Mouse (Mus musculus) lung, embryonic 14.5 days (tissue): ENCODE measurements around the gene Tap1. TPM values are rescaled to one million over a fixed set of nuclear protein-coding genes. Genes with fewer than 3 reads are reported as not detected.

Source experiments
- ATAC-seq: fragments of 200-750 bp; cut with Nextera tagmentation; 2 replicates; pipeline ENCODE4 v1.8.0; 2017; ENCODE audit warnings: mild to moderate bottlenecking, moderate TSS enrichment, moderate library complexity; ENCODE audit not compliant: insufficient read depth
- DNase-seq: peaks from one replicate; pipeline ENCODE4 v3.0.0-alpha.2; 2015
- H3K27ac ChIP-seq: fragments of 300-500 bp; sonication (generic); 2 replicates; pipeline ENCODE4 v1.5.1; 2014; ENCODE audit warnings: low read depth, mild to moderate bottlenecking, moderate library complexity
- H3K27me3 ChIP-seq: fragments of 300-500 bp; sonication (generic); 2 replicates; pipeline ENCODE4 v1.6.1; 2014; ENCODE audit warnings: low read length, control low read depth; ENCODE audit not compliant: insufficient read depth
- H3K36me3 ChIP-seq: fragments of 300-500 bp; sonication (generic); 2 replicates; pipeline ENCODE4 v1.6.1; 2014; ENCODE audit warnings: control low read depth; ENCODE audit not compliant: insufficient read depth
- H3K4me1 ChIP-seq: fragments of 300-500 bp; sonication (generic); 2 replicates; pipeline ENCODE4 v1.6.1; 2014; ENCODE audit warnings: antibody characterized with exemption, control low read depth; ENCODE audit not compliant: insufficient read depth
- H3K4me2 ChIP-seq: fragments of 300-500 bp; sonication (generic); 2 replicates; pipeline ENCODE4 v1.6.1; 2014; ENCODE audit warnings: mild to moderate bottlenecking
- H3K4me3 ChIP-seq: fragments of 300-500 bp; sonication (generic); 2 replicates; pipeline ENCODE4 v1.5.1; 2014; ENCODE audit warnings: low read depth, low read length
- H3K9ac ChIP-seq: fragments of 300-500 bp; sonication (generic); 2 replicates; pipeline ENCODE4 v1.6.1; 2014
- H3K9me3 ChIP-seq: fragments of 300-500 bp; sonication (generic); 2 replicates; pipeline ENCODE4 v1.6.1; 2016; ENCODE audit warnings: low read depth, low read length, control low read depth
- CTCF ChIP-seq: IDR thresholded peaks from 2 replicates; pipeline ENCODE4 v1.5.1; 2016; ENCODE audit warnings: antibody characterized with exemption, low read depth
- WGBS: fragments of 180-500 bp; shearing (Covaris S2); extraction: QIAGEN DNeasy Blood & Tissue Kit; methylation state at CpG from one replicate; pipeline ENCODE4 v1.1.7; 2014; 5-methylcytosine and 5-hydroxymethylcytosine counted together
- polyA plus RNA-seq: library from polyadenylated mRNA; unstranded; fragments of >200 nt; fragmentation: Nextera tagmentation; extraction: Ambion mirVana; gene quantifications from 2 replicates; pipeline ENCODE4 v1.2.1, GENCODE M21; 2014

Gene Tap1
- 3.5 and 4.0 TPM in 2 replicates for polyA plus RNA-seq

GRCm38 (mm10) chr17:34187261-34187916 is at the start of gene Tap1, which contains the start of gene Psmb9:
Gene Tap1, plus strand, starts transcription at chr17:34187553.
Gene Psmb9, minus strand, starts transcription at chr17:34187764.
- Histone ChIP-seq H3K36me3 (no peaks in the 10 kb centered on the region), H3K9ac (peak within 1 kb of the TSS; percentile 65), H3K27me3 (peaks cover 37% of the 10 kb centered on the region), H3K9me3 (no peaks in the 10 kb centered on the region), H3K4me2 (peak within 1 kb of the TSS; percentile 92), H3K4me3 (peak within 1 kb of the TSS; percentile 55), H3K4me1 (0 out of 2 replicates have a peak, but pooled peaks cover 5% of the 10 kb centered on the region), H3K27ac (peak within 1 kb of the TSS; percentile 61; the same call in 1 of the 2 replicates)
- WGBS: under 1% methylated on average over 46 of the region's 46 CpGs
- no peak for TF ChIP-seq CTCF
- DNase-seq (peak; percentile 99), ATAC-seq (peak; percentile 98)

DNA sequence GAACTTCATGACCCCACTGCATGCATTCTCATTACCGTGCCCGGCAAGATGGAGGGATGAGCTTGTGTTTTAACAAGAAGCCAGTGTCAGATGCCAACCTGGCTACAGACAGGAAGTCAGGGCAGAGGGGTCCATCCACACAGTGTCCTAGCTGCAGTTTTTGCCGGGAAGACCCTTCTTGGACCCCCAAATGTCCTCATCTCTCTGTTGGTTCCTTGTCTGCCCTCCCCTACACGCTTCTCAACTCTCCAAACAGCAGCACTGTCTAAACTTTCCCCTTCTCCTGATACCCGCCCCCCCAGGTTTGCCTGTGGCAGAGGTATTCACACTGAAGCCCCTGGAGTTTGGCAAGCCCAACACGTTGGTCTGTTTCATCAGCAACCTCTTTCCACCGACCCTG is 49.8 kb upstream of the Tap1 start:
- Histone ChIP-seq H3K4me2 (no peak overlapping the region), H3K4me3 (no peak overlapping the region), H3K36me3 (no peaks in the 10 kb centered on the region), H3K9ac (no peak overlapping the region), H3K27me3 (peaks cover 22% of the 10 kb centered on the region), H3K27ac (no peak overlapping the region), H3K4me1 (no peaks in the 10 kb centered on the region), H3K9me3 (no peaks in the 10 kb centered on the region)
- DNase-seq (no peak), ATAC-seq (no peak)
- 59% methylated on average over 7 of the region's 7 CpGs for WGBS
- no peak for TF ChIP-seq CTCF

DNA sequence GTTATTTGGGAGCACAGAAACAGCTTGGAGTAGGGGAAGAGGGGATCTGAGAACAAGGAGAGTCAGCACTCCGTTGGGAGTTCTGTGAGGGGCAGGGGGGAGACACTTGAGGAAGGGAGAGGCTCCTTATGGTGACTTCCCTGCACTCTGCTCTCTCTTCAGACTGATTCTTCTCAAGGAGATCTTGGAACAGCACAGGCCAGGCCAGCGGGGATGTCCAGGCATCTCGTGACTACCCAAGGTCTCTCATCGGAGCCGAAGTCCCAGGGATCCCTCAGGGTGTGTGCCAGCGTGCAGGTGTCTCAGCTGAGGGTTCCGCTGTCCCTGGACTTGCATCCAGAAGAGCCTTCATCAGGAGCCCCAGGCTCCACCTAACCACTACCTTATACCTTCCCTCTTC is 48.7 kb upstream of the Tap1 start:
- Histone ChIP-seq H3K4me2 (peak overlapping the region; percentile 60; the same call in 1 of the 2 replicates), H3K36me3 (no peaks in the 10 kb centered on the region), H3K4me3 (no peak overlapping the region), H3K27ac (no peak overlapping the region), H3K27me3 (peaks cover 22% of the 10 kb centered on the region), H3K9ac (no peak overlapping the region), H3K9me3 (no peaks in the 10 kb centered on the region), H3K4me1 (no peaks in the 10 kb centered on the region)
- no peak for DNase-seq
- no peak for ATAC-seq
- WGBS: 73% methylated on average over 7 of the region's 7 CpGs
- TF ChIP-seq CTCF: no peak

GRCm38 (mm10) chr17:34139416-34139815 is 47.9 kb upstream of the Tap1 start:
- Histone ChIP-seq H3K4me3 (peak overlapping the region; percentile 22), H3K27me3 (peaks cover 22% of the 10 kb centered on the region)
- ATAC-seq: peak; percentile 19; the same call in 1 of the 2 replicates

GRCm38 (mm10) chr17:34140240-34140639 is 47.1 kb upstream of the Tap1 start:
- peaks cover 22% of the 10 kb centered on the region for H3K27me3 ChIP-seq

More at GRCm38 (mm10) chr17:34139416-34139815, 47.9 kb upstream of the Tap1 start:
- DNase-seq: peak; percentile 80
- H3K4me2 ChIP-seq: peak overlapping the region; percentile 60
- under 1% methylated on average over 16 of the region's 16 CpGs for WGBS
- H3K4me1 ChIP-seq: no peaks in the 10 kb centered on the region
- TF ChIP-seq CTCF: no peak
- no peaks in the 10 kb centered on the region for H3K36me3 ChIP-seq
- H3K9ac ChIP-seq: no peak overlapping the region
- no peak overlapping the region for H3K27ac ChIP-seq
- no peaks in the 10 kb centered on the region for H3K9me3 ChIP-seq

GRCm38 (mm10) chr17:34141448-34141847 is 45.9 kb upstream of the Tap1 start:
- Histone ChIP-seq H3K9me3 (no peaks in the 10 kb centered on the region), H3K4me1 (no peaks in the 10 kb centered on the region), H3K9ac (no peak overlapping the region), H3K4me2 (no peak overlapping the region), H3K27ac (no peak overlapping the region), H3K4me3 (no peak overlapping the region), H3K27me3 (peaks cover 22% of the 10 kb centered on the region), H3K36me3 (no peaks in the 10 kb centered on the region)
- TF ChIP-seq CTCF: no peak
- WGBS: 54% methylated on average over 4 of the region's 4 CpGs
- ATAC-seq (no peak), DNase-seq (no peak)

More at GRCm38 (mm10) chr17:34140240-34140639, 47.1 kb upstream of the Tap1 start:
- H3K27ac ChIP-seq: no peak overlapping the region
- no peaks in the 10 kb centered on the region for H3K9me3 ChIP-seq
- no peaks in the 10 kb centered on the region for H3K36me3 ChIP-seq
- no peaks in the 10 kb centered on the region for H3K4me1 ChIP-seq
- H3K9ac ChIP-seq: no peak overlapping the region
- no peak overlapping the region for H3K4me3 ChIP-seq
- no peak for DNase-seq
- 7% methylated on average over 5 of the region's 5 CpGs for WGBS
- no peak overlapping the region for H3K4me2 ChIP-seq
- no peak for ATAC-seq
- TF ChIP-seq CTCF: no peak

GRCm38 (mm10) chr17:34142456-34143010 is 44.8 kb upstream of the Tap1 start:
- Histone ChIP-seq H3K9ac (no peak overlapping the region), H3K4me2 (0 out of 2 replicates have a peak overlapping the region, but pooled peaks have one; percentile 15), H3K9me3 (no peaks in the 10 kb centered on the region), H3K4me1 (no peaks in the 10 kb centered on the region), H3K4me3 (no peak overlapping the region), H3K27ac (peak overlapping the region; percentile 55), H3K36me3 (no peaks in the 10 kb centered on the region), H3K27me3 (peaks cover 19% of the 10 kb centered on the region)
- TF ChIP-seq CTCF: no peak
- no peak for ATAC-seq
- WGBS: 55% methylated on average over 7 of the region's 7 CpGs
- no peak for DNase-seq
